Mouse (Mus musculus): ENCODE data around the gene Plch2. TPM values are rescaled to one million over a fixed set of nuclear protein-coding genes. Genes with fewer than 3 reads are reported as not detected.

The Plch2 gene
- total and polyA plus RNA-seq, 3 experiments = 0.85 to 1.1 TPM; not detected in 1

DNA sequence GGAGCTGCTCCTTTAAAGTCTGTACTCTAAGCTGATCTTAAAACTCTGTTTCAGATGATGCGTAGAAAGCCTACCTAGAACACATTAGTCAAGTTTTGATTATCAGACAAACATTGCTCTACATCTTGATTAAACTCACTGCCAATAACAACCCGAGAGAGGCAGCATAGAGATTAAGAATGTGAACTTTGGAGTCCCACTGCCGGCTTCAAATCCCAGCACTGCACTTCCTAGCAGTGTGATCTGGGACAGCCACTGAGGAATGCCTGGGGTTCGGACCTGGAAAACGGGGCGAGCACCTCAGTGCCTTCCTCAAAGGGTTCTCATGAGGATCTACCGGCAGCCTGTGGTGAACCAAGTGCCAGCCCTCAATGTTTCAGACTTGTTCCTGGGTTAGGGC, 27.8 kb upstream of the Plch2 start:
- Histone ChIP-seq H3K4me1 (ENCODE audit: control insufficient read depth in 1 of 2, insufficient read depth in 2 of 2, low read length in 2 of 2) (peaks cover 3 to 18% of the 10 kb centered on the region in 2 experiments; a peak in 3 of 4 replicates), H3K27ac (ENCODE audit: control insufficient read depth, low read depth, low read length) (no peak overlapping the region), H3K9me3 (replicated peaks; ENCODE audit: insufficient read depth, low read length) (no peaks in the 10 kb centered on the region), H3K9ac (ENCODE audit: control insufficient read depth, low read depth, low read length, poor library complexity, severe bottlenecking) (no peak overlapping the region; the same call in 1 of the 2 replicates), H3K79me2 (ENCODE audit: control insufficient read depth, insufficient read depth, low read length, poor library complexity) (peaks cover 37% of the 10 kb centered on the region), H3K4me3 (ENCODE audit: control insufficient read depth in 1 of 2, insufficient read depth in 1 of 2, low read depth in 2 of 2, low read length in 2 of 2) (no peak overlapping the region; a peak in 1 of 4 replicates), H3K36me3 (ENCODE audit: control insufficient read depth in 1 of 2, insufficient read depth in 2 of 2, low read length in 2 of 2) (peaks cover 15 to 20% of the 10 kb centered on the region in 2 experiments), H3K27me3 (ENCODE audit: control insufficient read depth in 1 of 2, insufficient read depth in 2 of 2, low read length in 2 of 2) (no peaks in the 10 kb centered on the region)
- no peak for DNase-seq (ENCODE audit: low read depth, low spot score)
- no peak for TF ChIP-seq ZKSCAN1 (IDR thresholded peaks at IDR 0.05; ENCODE audit: low read depth, low read length)
- no peak for TF ChIP-seq POLR2A (IDR thresholded peaks at IDR 0.05; ENCODE audit: control insufficient read depth in 1 of 2, insufficient read depth in 1 of 2, low read depth in 1 of 2, low read length in 2 of 2, poor library complexity in 1 of 2)
- TF ChIP-seq ZC3H11A (IDR thresholded peaks at IDR 0.05; ENCODE audit: low read depth, low read length) = no peak
- no peak for TF ChIP-seq SMC3 (IDR thresholded peaks at IDR 0.05; ENCODE audit: low read depth, low read length)
- no peak for TF ChIP-seq UBTF (IDR thresholded peaks at IDR 0.05; ENCODE audit: borderline replicate concordance, insufficient read depth, low read depth, low read length)
- TF ChIP-seq EP300 (IDR thresholded peaks at IDR 0.05; ENCODE audit: low read depth in 1 of 2, low read length in 2 of 2) = no peak
- TF ChIP-seq USF1 (IDR thresholded peaks at IDR 0.05; ENCODE audit: low read depth, low read length) = no peak
- no peak for TF ChIP-seq RAD21 (IDR thresholded peaks at IDR 0.05; ENCODE audit: low read depth, low read length)
- TF ChIP-seq BHLHE40 (IDR thresholded peaks at IDR 0.05; ENCODE audit: borderline replicate concordance, low read depth, low read length) = no peak
- no peak for TF ChIP-seq SIN3A (IDR thresholded peaks at IDR 0.05; ENCODE audit: low read length)
- no peak for TF ChIP-seq RCOR1 (IDR thresholded peaks at IDR 0.05; ENCODE audit: low read depth, low read length)
- TF ChIP-seq POLR2AphosphoS5 (IDR thresholded peaks at IDR 0.05; ENCODE audit: borderline replicate concordance, low read depth, low read length) = no peak
- no peak for TF ChIP-seq MAFK (IDR thresholded peaks at IDR 0.05; ENCODE audit: borderline replicate concordance, low read depth, low read length)
- TF ChIP-seq CHD1 (IDR thresholded peaks at IDR 0.05; ENCODE audit: low read depth, low read length) = no peak

DNA sequence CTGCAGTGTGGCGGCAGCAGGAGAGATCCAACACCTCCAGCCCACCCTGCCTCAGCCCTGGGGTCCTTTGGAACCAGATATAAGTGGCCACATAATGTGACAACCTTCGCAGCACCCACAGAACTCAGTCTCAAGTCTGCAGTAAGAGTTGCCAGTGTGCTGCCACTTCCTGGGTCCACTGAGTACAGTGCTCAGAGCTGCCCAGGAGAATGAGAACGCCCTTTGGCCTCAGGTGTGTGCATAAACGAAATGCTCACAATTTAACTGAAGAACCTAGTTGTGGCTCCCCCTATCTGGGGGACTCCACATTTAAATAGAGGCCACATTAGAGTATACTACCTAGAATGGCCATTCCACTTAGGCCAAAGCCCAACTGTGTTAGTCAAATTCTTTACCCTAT, 27.0 kb upstream of the Plch2 start:
- Histone ChIP-seq H3K9me3 (replicated peaks; ENCODE audit: insufficient read depth, low read length) (no peaks in the 10 kb centered on the region), H3K4me3 (ENCODE audit: control insufficient read depth in 1 of 2, insufficient read depth in 1 of 2, low read depth in 2 of 2, low read length in 2 of 2) (no peak overlapping the region), H3K27ac (ENCODE audit: control insufficient read depth, low read depth, low read length) (no peak overlapping the region), H3K27me3 (ENCODE audit: control insufficient read depth in 1 of 2, insufficient read depth in 2 of 2, low read length in 2 of 2) (no peaks in the 10 kb centered on the region), H3K4me1 (ENCODE audit: control insufficient read depth in 1 of 2, insufficient read depth in 2 of 2, low read length in 2 of 2) (peaks cover 3 to 18% of the 10 kb centered on the region in 2 experiments; a peak in 3 of 4 replicates), H3K9ac (ENCODE audit: control insufficient read depth, low read depth, low read length, poor library complexity, severe bottlenecking) (no peak overlapping the region), H3K36me3 (ENCODE audit: control insufficient read depth in 1 of 2, insufficient read depth in 2 of 2, low read length in 2 of 2) (peaks cover 15 to 20% of the 10 kb centered on the region in 2 experiments), H3K79me2 (ENCODE audit: control insufficient read depth, insufficient read depth, low read length, poor library complexity) (peaks cover 39% of the 10 kb centered on the region)
- no peak for DNase-seq (ENCODE audit: low read depth, low spot score)
- TF ChIP-seq CHD1 (IDR thresholded peaks at IDR 0.05; ENCODE audit: low read depth, low read length) (0 out of 2 replicates have a peak, but pooled peaks have one; percentile 29), UBTF (IDR thresholded peaks at IDR 0.05; ENCODE audit: borderline replicate concordance, insufficient read depth, low read depth, low read length) (no peak)

DNA sequence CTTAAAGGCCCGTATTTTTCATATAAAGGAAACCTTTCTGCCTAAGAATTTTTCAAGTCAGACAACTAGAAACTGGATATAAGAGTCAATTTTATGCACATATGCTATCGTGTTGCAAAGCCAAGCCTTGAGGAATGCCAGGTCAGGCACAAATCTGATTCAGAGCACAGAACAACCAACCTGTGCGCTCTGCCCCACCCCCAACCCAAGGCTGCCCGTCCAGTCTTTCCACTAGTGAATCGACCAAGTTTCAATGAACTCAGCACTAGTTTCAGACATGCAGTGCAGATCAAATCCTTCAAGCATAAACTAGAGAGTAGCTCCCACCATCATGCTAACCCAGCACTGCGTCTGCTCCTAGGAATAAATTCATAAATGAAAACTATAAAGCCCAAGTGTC, 23.1 kb upstream of the Plch2 start:
- H3K9me3 ChIP-seq (replicated peaks; ENCODE audit: insufficient read depth, low read length) = no peaks in the 10 kb centered on the region
- H3K36me3 ChIP-seq (ENCODE audit: control insufficient read depth in 1 of 2, insufficient read depth in 2 of 2, low read length in 2 of 2) = peaks cover 7 to 39% of the 10 kb centered on the region in 2 experiments
- no peak for TF ChIP-seq MAX (IDR thresholded peaks at IDR 0.05; ENCODE audit: low read length)
- no peak for TF ChIP-seq UBTF (IDR thresholded peaks at IDR 0.05; ENCODE audit: borderline replicate concordance, insufficient read depth, low read depth, low read length)
- TF ChIP-seq POLR2AphosphoS5 (IDR thresholded peaks at IDR 0.05; ENCODE audit: borderline replicate concordance, low read depth, low read length) = no peak
- no peak for TF ChIP-seq USF1 (IDR thresholded peaks at IDR 0.05; ENCODE audit: low read depth, low read length)
- TF ChIP-seq SIN3A (IDR thresholded peaks at IDR 0.05; ENCODE audit: low read length) = no peak
- TF ChIP-seq MYB (IDR thresholded peaks at IDR 0.05; ENCODE audit: low read depth, low read length) = no peak
- no peak for TF ChIP-seq RCOR1 (IDR thresholded peaks at IDR 0.05; ENCODE audit: low read depth, low read length)
- no peak for TF ChIP-seq MAZ (IDR thresholded peaks at IDR 0.05; ENCODE audit: low read depth, low read length)
- no peak for TF ChIP-seq TBP (IDR thresholded peaks at IDR 0.05; ENCODE audit: low read depth, low read length)
- TF ChIP-seq EP300 (IDR thresholded peaks at IDR 0.05; ENCODE audit: low read depth in 1 of 2, low read length in 2 of 2) = no peak
- TF ChIP-seq NRF1 (IDR thresholded peaks at IDR 0.05; ENCODE audit: insufficient read depth, low read depth, low read length, poor library complexity, severe bottlenecking) = no peak
- TF ChIP-seq CHD2 (IDR thresholded peaks at IDR 0.05; ENCODE audit: low read length) = no peak
- no peak for TF ChIP-seq BHLHE40 (IDR thresholded peaks at IDR 0.05; ENCODE audit: borderline replicate concordance, low read depth, low read length)
- peaks cover 26% of the 10 kb centered on the region for H3K79me2 ChIP-seq (ENCODE audit: control insufficient read depth, insufficient read depth, low read length, poor library complexity)
- H3K27me3 ChIP-seq (ENCODE audit: control insufficient read depth in 1 of 2, insufficient read depth in 2 of 2, low read length in 2 of 2) = no peaks in the 10 kb centered on the region
- no peak overlapping the region for H3K9ac ChIP-seq (ENCODE audit: control insufficient read depth, low read depth, low read length, poor library complexity, severe bottlenecking)
- H3K4me1 ChIP-seq (ENCODE audit: control insufficient read depth in 1 of 2, insufficient read depth in 2 of 2, low read length in 2 of 2) = peaks cover 3 to 4% of the 10 kb centered on the region in 2 experiments; a peak in 2 of 4 replicates
- no peak for DNase-seq (ENCODE audit: low read depth, low spot score)
- no peak overlapping the region for H3K27ac ChIP-seq (ENCODE audit: control insufficient read depth, low read depth, low read length)
- no peak overlapping the region for H3K4me3 ChIP-seq (ENCODE audit: control insufficient read depth in 1 of 2, insufficient read depth in 1 of 2, low read depth in 2 of 2, low read length in 2 of 2)
